Mouse (Mus musculus) lung, adult 2 months (tissue): ENCODE measurements around the gene Fam110c.

Experiments used
- CTCF ChIP-seq: fragments of 200-500 bp; IDR thresholded peaks from 2 replicates; pipeline ENCODE4 v1.5.1; 2011; ENCODE audit warnings: mild to moderate bottlenecking, low read length, control low read depth; ENCODE audit not compliant: insufficient read depth
- POLR2A ChIP-seq: fragments of 200-500 bp; IDR thresholded peaks from 2 replicates; pipeline ENCODE4 v1.6.1; 2011; ENCODE audit warnings: low read depth, mild to moderate bottlenecking, control low read depth, low read length, borderline replicate concordance; ENCODE audit errors: extremely low read depth

- TF ChIP-seq POLR2A (no peak), CTCF (no peak)
Measured at GRCm38 (mm10) chr12:31092481-31092880, 18.8 kb downstream of the Fam110c start.
